Mouse (Mus musculus): Measurements from ENCODE around the gene Pdhx.

The Pdhx gene

DNA sequence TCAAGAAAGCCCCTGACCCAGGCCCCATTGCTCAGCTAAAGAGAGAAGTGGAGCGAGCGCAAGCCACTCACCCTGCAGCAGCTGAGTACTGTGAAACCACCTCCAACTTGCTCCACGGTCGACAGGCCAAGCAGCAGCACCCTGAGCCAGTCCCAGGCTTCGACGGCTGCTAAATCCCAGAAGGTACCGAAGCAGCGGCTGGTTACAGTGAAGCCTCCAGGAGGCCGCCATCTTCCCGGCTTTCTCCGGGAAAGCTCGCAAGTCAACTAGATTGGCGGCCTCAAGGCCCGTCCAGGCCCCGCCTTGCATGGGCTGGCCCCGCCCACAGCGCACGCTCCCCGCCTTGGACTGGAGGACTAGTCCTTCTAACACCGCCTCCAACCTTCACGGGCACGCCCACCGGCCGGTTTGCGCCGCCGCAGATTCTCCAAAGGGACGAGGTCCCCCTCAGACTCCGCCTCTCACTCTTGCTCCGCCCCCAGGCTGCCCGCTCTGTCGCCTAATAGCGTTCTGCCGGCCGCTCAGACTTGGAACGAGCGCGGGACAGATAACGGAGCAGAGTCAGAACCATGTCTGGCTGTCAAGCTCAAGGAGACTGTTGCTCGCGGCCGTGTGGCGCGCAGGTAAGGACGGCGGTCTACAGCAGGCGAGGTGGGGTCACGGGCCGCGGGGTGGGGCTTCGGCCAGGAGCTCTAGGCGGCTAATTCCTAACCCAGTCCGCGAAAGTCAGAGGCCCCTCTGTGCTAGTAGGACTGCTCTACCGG is at the start of gene Pdhx, which contains the start of gene Apip:
Gene Pdhx, minus strand, starts transcription at position 295 of the 764 bp plus-strand sequence.
Gene Apip, plus strand, starts transcription at position 457 of the 764 bp plus-strand sequence.
- in situ Hi-C loops (cut with MseI, MboI): no loop called here

- in situ Hi-C loops (cut with MseI, MboI): no loop called here
Observed at GRCm38 (mm10) chr2:103119197-103119854, 46.0 kb upstream of the Pdhx start.

GRCm38 (mm10) chr2:103118324-103119196 is 45.2 kb upstream of the Pdhx start:
- in situ Hi-C loops (cut with MseI, MboI): no loop called here

- in situ Hi-C loops (cut with MseI, MboI): no loop called here
Observed at GRCm38 (mm10) chr2:103117212-103117611, 43.9 kb upstream of the Pdhx start.

DNA sequence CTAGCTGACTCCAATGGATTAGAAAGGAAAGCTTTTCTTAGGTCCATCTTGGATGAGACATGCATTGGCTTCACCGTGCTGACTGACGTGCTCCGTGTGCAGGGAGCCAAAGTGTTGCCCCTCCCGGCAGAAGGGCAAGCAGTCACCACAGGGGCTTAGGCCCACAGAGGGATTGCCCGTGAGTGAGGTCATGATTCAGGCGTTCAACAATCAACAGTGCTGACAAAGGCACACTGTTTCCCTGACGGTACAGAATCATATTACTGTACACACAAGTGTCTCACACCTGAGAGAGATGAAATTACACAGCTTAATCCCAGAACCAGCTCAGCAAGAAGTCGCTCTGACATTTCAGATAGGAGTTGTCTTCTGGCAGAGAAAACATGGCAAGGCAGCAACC is 38.4 kb upstream of the Pdhx start:
- in situ Hi-C loops (cut with MseI, MboI): no loop called here

- in situ Hi-C loops (cut with MseI, MboI): no loop called here
Observed at GRCm38 (mm10) chr2:103106172-103106571, 32.9 kb upstream of the Pdhx start.

DNA sequence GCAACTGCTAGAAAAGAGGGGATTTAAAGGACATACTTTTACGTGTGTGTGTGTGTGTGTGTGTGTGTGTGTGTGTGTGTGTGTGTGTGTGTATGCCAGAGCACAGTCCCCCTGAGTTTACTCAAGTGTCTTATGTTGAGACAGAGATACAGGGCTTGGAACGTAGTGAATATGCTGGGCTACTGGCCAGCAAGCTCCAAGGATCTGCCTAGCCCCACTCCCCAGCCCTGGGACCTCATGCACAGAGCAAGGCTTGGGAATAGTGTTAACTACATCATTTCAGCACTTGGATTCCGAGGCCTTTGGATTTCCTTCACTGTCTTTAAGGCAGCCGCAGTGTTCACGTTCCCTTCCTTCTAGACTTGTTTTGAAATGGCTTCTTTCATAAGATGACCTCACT is 29.3 kb upstream of the Pdhx start:
- in situ Hi-C loops (cut with MseI, MboI): no loop called here

GRCm38 (mm10) chr2:103089521-103089920 is 16.2 kb upstream of the Pdhx start:
- in situ Hi-C loops (cut with MseI, MboI): loop anchor here in 1 of 2 experiments (5.0 kb wide), 1 partner anchor 258 kb away; no protein-coding TSS in a partner anchor

DNA sequence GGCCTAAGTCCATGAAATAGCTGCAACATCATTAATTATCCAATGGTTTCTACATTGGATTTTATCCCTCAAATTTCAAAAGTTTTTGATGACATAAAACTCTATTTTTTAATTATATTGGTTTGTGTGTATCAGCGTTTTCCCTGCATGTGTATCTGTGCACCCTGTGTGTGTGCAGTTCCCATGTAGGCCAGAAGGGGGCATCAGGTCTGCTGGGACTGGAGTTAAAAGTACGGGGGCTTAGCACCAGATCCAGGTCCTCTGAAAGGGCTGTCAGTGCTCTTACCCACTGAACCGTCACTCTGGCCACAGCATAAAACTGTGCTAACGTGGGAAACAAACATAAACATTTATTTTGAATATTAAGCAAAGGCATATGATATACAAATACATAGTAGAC is 14.8 kb upstream of the Pdhx start:
- in situ Hi-C loops (cut with MseI, MboI): loop anchor here in 1 of 2 experiments (5.0 kb wide), 1 partner anchor 259 kb away; no protein-coding TSS in a partner anchor

- in situ Hi-C loops (cut with MseI, MboI): loop anchor here in 1 of 2 experiments (5.0 kb wide), 1 partner anchor 261 kb away; no protein-coding TSS in a partner anchor
Observed at GRCm38 (mm10) chr2:103086432-103086831, 13.1 kb upstream of the Pdhx start.

DNA sequence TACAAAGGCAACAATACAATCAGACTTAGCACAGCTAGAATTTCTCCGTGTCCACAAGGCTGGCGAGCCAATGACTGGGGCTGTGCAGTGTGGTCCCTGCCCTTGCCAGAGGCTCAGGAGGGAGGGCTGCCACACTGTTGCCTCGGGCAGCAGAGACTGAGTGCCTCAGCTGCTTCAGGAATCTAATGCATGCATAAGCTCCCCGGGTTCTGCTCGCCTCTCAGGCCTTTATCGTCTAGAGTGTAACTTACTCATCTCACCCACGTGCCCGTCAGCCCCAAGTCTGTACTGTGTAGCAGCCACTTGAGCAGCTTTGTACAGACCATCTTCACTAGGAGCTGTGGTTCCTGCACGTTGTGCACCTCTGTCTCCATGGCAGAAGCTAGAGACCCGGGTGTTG is 12.3 kb upstream of the Pdhx start:
- in situ Hi-C loops (cut with MseI, MboI): loop anchor here in 1 of 2 experiments (5.0 kb wide), 1 partner anchor 262 kb away; no protein-coding TSS in a partner anchor

DNA sequence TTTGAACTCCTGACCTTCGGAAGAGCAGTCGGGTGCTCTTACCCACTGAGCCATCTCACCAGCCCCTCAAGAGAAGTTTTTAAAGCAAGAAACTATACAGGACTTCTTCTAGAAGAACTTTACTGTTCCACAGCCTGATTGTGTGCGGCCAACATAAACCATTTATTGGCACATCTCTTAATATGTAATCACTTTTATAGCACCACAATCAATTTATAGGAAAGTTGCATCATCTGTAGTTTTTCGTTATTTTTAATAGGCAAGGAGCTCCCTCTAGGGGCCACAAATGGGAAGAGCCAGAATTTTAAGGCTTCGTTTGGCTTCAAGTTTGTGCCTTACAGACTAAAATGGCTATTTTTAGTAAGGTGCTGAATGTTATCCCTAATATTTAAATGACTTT is 11.1 kb upstream of the Pdhx start:
- in situ Hi-C loops (cut with MseI, MboI): no loop called here

DNA sequence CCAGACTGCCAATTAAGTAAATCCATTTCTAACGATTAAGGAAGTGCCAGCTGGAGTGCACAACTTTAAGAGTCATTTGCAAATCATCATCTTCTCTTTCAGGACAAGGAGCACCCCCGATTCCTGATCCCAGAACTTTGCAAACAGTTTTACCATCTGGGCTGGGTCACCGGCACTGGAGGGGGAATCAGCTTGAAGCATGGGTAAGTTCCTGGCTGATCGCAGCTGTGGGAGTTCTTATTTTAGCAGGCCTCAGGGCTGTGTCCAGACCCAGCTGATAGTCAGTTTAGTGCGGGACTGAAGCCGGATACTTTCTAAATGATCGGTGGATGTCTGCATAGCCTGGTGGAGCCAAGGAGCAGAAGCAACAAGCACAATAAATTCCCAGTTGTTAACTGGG is 9.5 kb upstream of the Pdhx start:
- in situ Hi-C loops (cut with MseI, MboI): no loop called here

DNA sequence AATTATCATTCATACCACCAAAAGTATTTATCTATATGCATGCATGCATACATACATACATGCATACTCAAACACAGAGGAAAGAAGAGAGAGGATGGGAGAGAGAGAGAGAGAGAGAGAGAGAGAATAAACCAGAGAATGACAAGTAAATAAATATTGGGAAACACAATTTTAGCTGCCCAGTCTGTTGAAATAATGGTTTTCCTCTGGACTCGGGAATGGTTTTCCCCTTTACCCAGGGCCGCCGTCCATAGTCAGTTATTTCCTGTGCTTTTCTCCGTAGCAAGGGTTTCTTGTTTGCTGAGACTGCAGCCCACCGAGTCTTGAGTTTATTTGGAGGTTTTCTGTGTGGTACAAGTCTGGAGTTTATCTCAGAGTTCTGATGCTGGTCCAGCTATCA is 8.4 kb upstream of the Pdhx start:
- in situ Hi-C loops (cut with MseI, MboI): no loop called here

GRCm38 (mm10) chr2:103081117-103081516 is 7.8 kb upstream of the Pdhx start:
- in situ Hi-C loops (cut with MseI, MboI): no loop called here

DNA sequence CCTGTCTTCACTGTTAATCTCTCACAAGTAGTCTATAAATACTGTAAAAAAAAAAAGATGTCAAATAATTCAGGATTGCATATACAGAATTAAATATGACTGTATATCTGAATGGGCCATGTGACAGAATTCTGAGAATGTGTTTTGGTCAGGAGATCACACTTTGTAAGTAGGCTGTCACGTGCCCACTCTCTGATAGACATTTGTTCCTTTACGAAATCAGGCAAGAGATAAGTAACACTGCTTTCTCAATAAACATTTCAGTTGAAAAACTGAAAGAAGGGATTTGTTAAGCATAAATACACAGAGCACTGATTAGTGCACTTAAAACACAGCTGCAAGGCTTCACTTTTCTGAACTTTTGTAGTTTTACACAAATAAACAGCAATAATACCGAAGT is 2.7 kb downstream of the Pdhx start:
- in situ Hi-C loops (cut with MseI, MboI): no loop called here

DNA sequence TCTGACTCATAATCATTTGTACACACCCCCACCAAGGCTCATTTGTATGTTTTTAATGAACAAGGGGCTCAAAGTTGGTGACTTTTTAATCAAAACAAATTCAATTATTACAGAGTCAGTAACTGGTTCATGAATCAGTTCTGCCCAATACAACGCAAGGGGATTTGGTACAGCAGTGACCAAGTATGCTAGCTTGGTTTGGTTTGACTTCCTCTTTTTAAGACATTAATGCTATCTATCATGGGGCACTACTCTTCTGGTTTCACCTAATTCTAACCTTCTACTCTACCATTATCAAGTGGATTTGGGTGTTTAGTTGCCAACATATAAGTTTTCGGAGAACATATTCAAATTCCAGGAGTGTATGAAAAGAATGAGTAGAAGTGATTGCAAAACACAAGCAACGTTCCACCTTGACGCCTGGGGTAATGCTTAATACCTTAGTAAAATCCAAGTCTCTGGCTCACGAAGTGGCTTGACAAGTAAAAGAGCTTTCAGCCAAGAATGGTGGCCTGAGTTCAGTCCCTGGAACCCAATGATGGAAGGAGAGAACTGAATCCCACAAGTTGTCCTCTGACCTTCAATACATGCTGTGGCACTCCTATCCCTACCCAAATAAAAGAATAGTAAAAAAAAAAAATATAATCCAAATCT is 3.4 kb downstream of the Pdhx start:
- in situ Hi-C loops (cut with MseI, MboI): no loop called here

- in situ Hi-C loops (cut with MseI, MboI): no loop called here
Observed at GRCm38 (mm10) chr2:103068602-103069001, 4.7 kb downstream of the Pdhx start.

- in situ Hi-C loops (cut with MseI, MboI): no loop called here
Observed at GRCm38 (mm10) chr2:103067552-103068207, 5.6 kb downstream of the Pdhx start.

- in situ Hi-C loops (cut with MseI, MboI): no loop called here
Observed at GRCm38 (mm10) chr2:103066683-103067551, 6.4 kb downstream of the Pdhx start.
